In genomic region chr3:27942991-27943390, GRCm38 (mm10) we compare ENCODE assay signal across 10 mouse cellular contexts. TPM values are rescaled to one million over a fixed set of nuclear protein-coding genes. Genes with fewer than 3 reads are reported as not detected.
DNase-seq lines count a peak whose midpoint lies in the region; ATAC-seq and TF ChIP-seq lines count a peak whose summit lies in the region.
"Had no signal": no experiment of that assay in that cellular context is flagged by ENCODE, and none has a peak within 500 bp of the region (broad histone marks: within the 10 kb centered on the region; RNA-seq: fewer than 3 reads in every experiment).

No protein-coding gene starts in this region.

- no peaks in the 10 kb centered on the region for H3K27me3 ChIP-seq in heart, embryonic 12.5 days (replicated peaks)
- no peaks in the 10 kb centered on the region for H3K27me3 ChIP-seq in hindbrain, postnatal 0 days (ENCODE audit: insufficient read depth, low read length)

- peak; percentile 96 for DNase-seq in heart, adult 11 months
- DNase-seq in adipocyte (ENCODE audit: low spot score): peak; percentile 24
- peak; percentile 84 for DNase-seq in heart, adult 8-10 months (ENCODE audit: low spot score)
- peak; percentile 63 for DNase-seq in kidney, postnatal 14 days
- no peak for DNase-seq in right cerebral cortex, adult 2 months (ENCODE audit: low spot score in 2 of 2)
- DNase-seq in embryo, embryonic 11 days: no peak
- DNase-seq in hindbrain, postnatal 0 days (ENCODE audit: low spot score): no peak
- DNase-seq: left cerebral cortex, postnatal 4 days had no signal

- no peak for TF ChIP-seq CTCF in hindbrain, postnatal 0 days (IDR thresholded peaks at IDR 0.05; ENCODE audit: low read depth)

- no peaks in the 10 kb centered on the region for H3K9me3 ChIP-seq in heart, embryonic 12.5 days (replicated peaks)
- no peaks in the 10 kb centered on the region for H3K9me3 ChIP-seq in hindbrain, postnatal 0 days (ENCODE audit: low read length)

- H3K36me3 ChIP-seq in heart, embryonic 12.5 days: no peaks in the 10 kb centered on the region
- no peaks in the 10 kb centered on the region for H3K36me3 ChIP-seq in hindbrain, postnatal 0 days (ENCODE audit: insufficient read depth, low read length)

- no peak overlapping the region for H3K4me2 ChIP-seq in heart, embryonic 12.5 days
- H3K4me2 ChIP-seq in hindbrain, postnatal 0 days (ENCODE audit: low read depth, low read length): no peak overlapping the region

- no peak overlapping the region for H3K27ac ChIP-seq in heart, embryonic 12.5 days (ENCODE audit: poor library complexity, severe bottlenecking)
- no peak overlapping the region for H3K27ac ChIP-seq in hindbrain, postnatal 0 days

- WGBS in heart, embryonic 12.5 days: 77% methylated on average over 7 of the region's 7 CpGs
- WGBS in hindbrain, postnatal 0 days: 74% methylated on average over 7 of the region's 7 CpGs

- no peak overlapping the region for H3K9ac ChIP-seq in heart, embryonic 12.5 days
- H3K9ac ChIP-seq in hindbrain, postnatal 0 days (replicated peaks; ENCODE audit: low read length): no peak overlapping the region

- H3K4me3 ChIP-seq in heart, embryonic 12.5 days: no peak overlapping the region
- H3K4me3 ChIP-seq in hindbrain, postnatal 0 days (ENCODE audit: low read length): no peak overlapping the region

- peaks cover 11% of the 10 kb centered on the region for H3K4me1 ChIP-seq in heart, embryonic 12.5 days (replicated peaks)
- no peaks in the 10 kb centered on the region for H3K4me1 ChIP-seq in hindbrain, postnatal 0 days (ENCODE audit: insufficient read depth, low read length)

- ATAC-seq in heart, embryonic 12.5 days (ENCODE audit: insufficient number of reproducible peaks, low FRiP score): no peak
- no peak for ATAC-seq in hindbrain, postnatal 0 days
- ATAC-seq: midbrain, embryonic 16.5 days had no signal

RNA-seq across cellular contexts. Expression of gene Pld1, which starts 4.5 kb away (rescaled TPM):
- 7.6 and 8.1 TPM in 2 replicates for polyA plus RNA-seq in heart, embryonic 12.5 days (2016; fragmentation: Nextera tagmentation; extraction: Ambion mirVana)
- 10 to 100 TPM in 2 of 4 experiments, 1 to 10 TPM in 2; 8.4 to 11.4 (median 10.6) TPM for total RNA-seq in heart, adult 8-10 months (2022)
- 10.7 and 19.7 TPM in 2 replicates for total RNA-seq in hindbrain, postnatal 0 days (2014; rRNA removed)
- 3.9 and 5.7 TPM in 2 replicates for polyA plus RNA-seq in hindbrain, postnatal 0 days (2015; fragmentation: Nextera tagmentation; extraction: Ambion mirVana)

RNA-seq across cellular contexts. Expression of gene Tmem212, which starts 46.8 kb away (rescaled TPM):
- not detected in 2 replicates for polyA plus RNA-seq in heart, embryonic 12.5 days (2016; fragmentation: Nextera tagmentation; extraction: Ambion mirVana)
- not detected for total RNA-seq in heart, adult 8-10 months (2022)
- 1.8 and 7.2 TPM in 2 replicates for total RNA-seq in hindbrain, postnatal 0 days (2014; rRNA removed)
- 1.6 and 2.8 TPM in 2 replicates for polyA plus RNA-seq in hindbrain, postnatal 0 days (2015; fragmentation: Nextera tagmentation; extraction: Ambion mirVana)

Comparison
In these comparisons a context has a peak if more than half of its experiments do, and no peak if none do; other contexts are left out.
1. DNase-seq: peak in heart, adult 11 months (single experiment), adipocyte (single experiment), heart, adult 8-10 months (single experiment) and kidney, postnatal 14 days (single experiment); none in right cerebral cortex, adult 2 months (0 of 2), embryo, embryonic 11 days (single experiment) and hindbrain, postnatal 0 days (single experiment).